Mouse (Mus musculus): Measurements from ENCODE around the gene Fam180a. TPM values are rescaled to one million over a fixed set of nuclear protein-coding genes. Genes with fewer than 3 reads are reported as not detected.

Fam180a gene
- polyA plus RNA-seq, 1 experiment from 2014 or later = 1.6 TPM

- ATAC-seq (ENCODE audit: low read depth) = no peak
- no peak overlapping the region for H3K9ac ChIP-seq (ENCODE audit: low read length)
- H3K36me3 ChIP-seq (ENCODE audit: control insufficient read depth, insufficient read depth, low read length) = no peaks in the 10 kb centered on the region
- H3K9me3 ChIP-seq (ENCODE audit: control insufficient read depth, low read length) = 0 out of 2 replicates have a peak, but pooled peaks cover 3% of the 10 kb centered on the region
- no peak overlapping the region for H3K27ac ChIP-seq (ENCODE audit: low read length)
- H3K4me2 ChIP-seq (ENCODE audit: low read depth, low read length) = no peak overlapping the region
- H3K27me3 ChIP-seq (ENCODE audit: control insufficient read depth, insufficient read depth, low read depth, low read length) = no peaks in the 10 kb centered on the region
- H3K4me3 ChIP-seq (ENCODE audit: low read length) = no peak overlapping the region
- WGBS = 75% methylated on average over 6 of the region's 6 CpGs
- no peaks in the 10 kb centered on the region for H3K4me1 ChIP-seq (replicated peaks; ENCODE audit: control insufficient read depth, insufficient read depth, low read length)
Measured at GRCm38 (mm10) chr6:35298323-35298722, 27.6 kb downstream of the Fam180a start.

- Histone ChIP-seq H3K4me1 (replicated peaks; ENCODE audit: control insufficient read depth, insufficient read depth, low read length) (no peaks in the 10 kb centered on the region), H3K27me3 (ENCODE audit: control insufficient read depth, insufficient read depth, low read depth, low read length) (no peaks in the 10 kb centered on the region), H3K9ac (ENCODE audit: low read length) (no peak overlapping the region), H3K27ac (ENCODE audit: low read length) (no peak overlapping the region), H3K4me2 (ENCODE audit: low read depth, low read length) (no peak overlapping the region), H3K4me3 (ENCODE audit: low read length) (no peak overlapping the region), H3K9me3 (ENCODE audit: control insufficient read depth, low read length) (0 out of 2 replicates have a peak, but pooled peaks cover 3% of the 10 kb centered on the region), H3K36me3 (ENCODE audit: control insufficient read depth, insufficient read depth, low read length) (no peaks in the 10 kb centered on the region)
- ATAC-seq (ENCODE audit: low read depth) = no peak
- WGBS = 83% methylated on average over 7 of the region's 7 CpGs
Measured at GRCm38 (mm10) chr6:35297516-35298227, 28.3 kb downstream of the Fam180a start.

GRCm38 (mm10) chr6:35297001-35297400 lies 28.9 kb downstream of the Fam180a start:
- Histone ChIP-seq H3K27me3 (ENCODE audit: control insufficient read depth, insufficient read depth, low read depth, low read length) (no peaks in the 10 kb centered on the region), H3K9ac (ENCODE audit: low read length) (no peak overlapping the region), H3K4me3 (ENCODE audit: low read length) (no peak overlapping the region), H3K9me3 (ENCODE audit: control insufficient read depth, low read length) (0 out of 2 replicates have a peak, but pooled peaks cover 3% of the 10 kb centered on the region), H3K4me1 (replicated peaks; ENCODE audit: control insufficient read depth, insufficient read depth, low read length) (no peaks in the 10 kb centered on the region), H3K27ac (ENCODE audit: low read length) (no peak overlapping the region), H3K36me3 (ENCODE audit: control insufficient read depth, insufficient read depth, low read length) (no peaks in the 10 kb centered on the region), H3K4me2 (ENCODE audit: low read depth, low read length) (no peak overlapping the region)
- ATAC-seq (ENCODE audit: low read depth) = no peak
- 28% methylated on average over 2 of the region's 2 CpGs for WGBS

GRCm38 (mm10) chr6:35294964-35295363 lies 31.0 kb downstream of the Fam180a start:
- 0 out of 2 replicates have a peak, but pooled peaks cover 3% of the 10 kb centered on the region for H3K9me3 ChIP-seq (ENCODE audit: control insufficient read depth, low read length)
- no peak overlapping the region for H3K9ac ChIP-seq (ENCODE audit: low read length)
- no peak overlapping the region for H3K27ac ChIP-seq (ENCODE audit: low read length)
- no peak overlapping the region for H3K4me2 ChIP-seq (ENCODE audit: low read depth, low read length)
- no peaks in the 10 kb centered on the region for H3K27me3 ChIP-seq (ENCODE audit: control insufficient read depth, insufficient read depth, low read depth, low read length)
- H3K4me3 ChIP-seq (ENCODE audit: low read length) = no peak overlapping the region
- 77% methylated on average over 2 of the region's 2 CpGs for WGBS
- no peaks in the 10 kb centered on the region for H3K36me3 ChIP-seq (ENCODE audit: control insufficient read depth, insufficient read depth, low read length)
- ATAC-seq (ENCODE audit: low read depth) = no peak
- no peaks in the 10 kb centered on the region for H3K4me1 ChIP-seq (replicated peaks; ENCODE audit: control insufficient read depth, insufficient read depth, low read length)

- ATAC-seq (ENCODE audit: low read depth) = no peak
- Histone ChIP-seq H3K4me3 (ENCODE audit: low read length) (no peak overlapping the region), H3K4me2 (ENCODE audit: low read depth, low read length) (no peak overlapping the region), H3K27me3 (ENCODE audit: control insufficient read depth, insufficient read depth, low read depth, low read length) (no peaks in the 10 kb centered on the region), H3K9ac (ENCODE audit: low read length) (no peak overlapping the region), H3K36me3 (ENCODE audit: control insufficient read depth, insufficient read depth, low read length) (no peaks in the 10 kb centered on the region), H3K27ac (ENCODE audit: low read length) (no peak overlapping the region), H3K4me1 (replicated peaks; ENCODE audit: control insufficient read depth, insufficient read depth, low read length) (peaks cover 10% of the 10 kb centered on the region), H3K9me3 (ENCODE audit: control insufficient read depth, low read length) (0 out of 2 replicates have a peak, but pooled peaks cover 3% of the 10 kb centered on the region)
- 80% methylated on average over 8 of the region's 8 CpGs for WGBS
Measured at GRCm38 (mm10) chr6:35289676-35290075, 36.3 kb downstream of the Fam180a start.

GRCm38 (mm10) chr6:35288920-35289319 lies 37.0 kb downstream of the Fam180a start:
- ATAC-seq (ENCODE audit: low read depth) = no peak
- Histone ChIP-seq H3K27ac (ENCODE audit: low read length) (no peak overlapping the region), H3K9me3 (ENCODE audit: control insufficient read depth, low read length) (0 out of 2 replicates have a peak, but pooled peaks cover 3% of the 10 kb centered on the region), H3K9ac (ENCODE audit: low read length) (no peak overlapping the region), H3K4me3 (ENCODE audit: low read length) (no peak overlapping the region), H3K4me2 (ENCODE audit: low read depth, low read length) (no peak overlapping the region), H3K27me3 (ENCODE audit: control insufficient read depth, insufficient read depth, low read depth, low read length) (no peaks in the 10 kb centered on the region), H3K36me3 (ENCODE audit: control insufficient read depth, insufficient read depth, low read length) (no peaks in the 10 kb centered on the region), H3K4me1 (replicated peaks; ENCODE audit: control insufficient read depth, insufficient read depth, low read length) (peaks cover 10% of the 10 kb centered on the region)
- WGBS = 60% methylated on average over 7 of the region's 7 CpGs

GRCm38 (mm10) chr6:35288114-35288761 lies 37.7 kb downstream of the Fam180a start:
- Histone ChIP-seq H3K9ac (ENCODE audit: low read length) (peak overlapping the region; percentile 28; the same call in 1 of the 2 replicates), H3K27ac (ENCODE audit: low read length) (no peak overlapping the region), H3K4me1 (replicated peaks; ENCODE audit: control insufficient read depth, insufficient read depth, low read length) (peaks cover 10% of the 10 kb centered on the region)

GRCm38 (mm10) chr6:35279306-35279705 lies 46.6 kb downstream of the Fam180a start:
- no peak for ATAC-seq (ENCODE audit: low read depth)
- H3K4me2 ChIP-seq (ENCODE audit: low read depth, low read length) = no peak overlapping the region
- WGBS = 80% methylated on average over 10 of the region's 10 CpGs
- no peak overlapping the region for H3K4me3 ChIP-seq (ENCODE audit: low read length)
- H3K27ac ChIP-seq (ENCODE audit: low read length) = no peak overlapping the region
- H3K9me3 ChIP-seq (ENCODE audit: control insufficient read depth, low read length) = no peaks in the 10 kb centered on the region
- H3K9ac ChIP-seq (ENCODE audit: low read length) = no peak overlapping the region
- no peaks in the 10 kb centered on the region for H3K27me3 ChIP-seq (ENCODE audit: control insufficient read depth, insufficient read depth, low read depth, low read length)
- no peaks in the 10 kb centered on the region for H3K4me1 ChIP-seq (replicated peaks; ENCODE audit: control insufficient read depth, insufficient read depth, low read length)
- no peaks in the 10 kb centered on the region for H3K36me3 ChIP-seq (ENCODE audit: control insufficient read depth, insufficient read depth, low read length)

More at GRCm38 (mm10) chr6:35288114-35288761, 37.7 kb downstream of the Fam180a start:
- WGBS = 48% methylated on average over 11 of the region's 11 CpGs
- no peak overlapping the region for H3K4me3 ChIP-seq (ENCODE audit: low read length)
- ATAC-seq (ENCODE audit: low read depth) = peak; percentile 38; the same call in 1 of the 2 replicates
- H3K27me3 ChIP-seq (ENCODE audit: control insufficient read depth, insufficient read depth, low read depth, low read length) = no peaks in the 10 kb centered on the region
- no peaks in the 10 kb centered on the region for H3K9me3 ChIP-seq (ENCODE audit: control insufficient read depth, low read length)
- H3K36me3 ChIP-seq (ENCODE audit: control insufficient read depth, insufficient read depth, low read length) = no peaks in the 10 kb centered on the region
- H3K4me2 ChIP-seq (ENCODE audit: low read depth, low read length) = no peak overlapping the region

- H3K27me3 ChIP-seq (ENCODE audit: control insufficient read depth, insufficient read depth, low read depth, low read length) = no peaks in the 10 kb centered on the region
- no peak overlapping the region for H3K27ac ChIP-seq (ENCODE audit: low read length)
- 41% methylated on average over 10 of the region's 10 CpGs for WGBS
- no peak for ATAC-seq (ENCODE audit: low read depth)
- no peak overlapping the region for H3K4me2 ChIP-seq (ENCODE audit: low read depth, low read length)
- H3K4me1 ChIP-seq (replicated peaks; ENCODE audit: control insufficient read depth, insufficient read depth, low read length) = 0 out of 2 replicates have a peak, but pooled peaks cover 2% of the 10 kb centered on the region
- no peaks in the 10 kb centered on the region for H3K9me3 ChIP-seq (ENCODE audit: control insufficient read depth, low read length)
- H3K36me3 ChIP-seq (ENCODE audit: control insufficient read depth, insufficient read depth, low read length) = no peaks in the 10 kb centered on the region
- no peak overlapping the region for H3K4me3 ChIP-seq (ENCODE audit: low read length)
- H3K9ac ChIP-seq (ENCODE audit: low read length) = no peak overlapping the region
Measured at GRCm38 (mm10) chr6:35277903-35278587, 47.9 kb downstream of the Fam180a start.

All from lung, embryonic 16.5 days (tissue).